Mouse (Mus musculus): ENCODE data around the gene Chst1. TPM values are rescaled to one million over a fixed set of nuclear protein-coding genes. Genes with fewer than 3 reads are reported as not detected.

Chst1 gene
- polyA plus RNA-seq (2014; fragmentation: Illumina TruSeq; extraction: RNeasy Lipid Tissue Mini Kit (QIAGEN cat#74804)), result 0.77 TPM

DNA sequence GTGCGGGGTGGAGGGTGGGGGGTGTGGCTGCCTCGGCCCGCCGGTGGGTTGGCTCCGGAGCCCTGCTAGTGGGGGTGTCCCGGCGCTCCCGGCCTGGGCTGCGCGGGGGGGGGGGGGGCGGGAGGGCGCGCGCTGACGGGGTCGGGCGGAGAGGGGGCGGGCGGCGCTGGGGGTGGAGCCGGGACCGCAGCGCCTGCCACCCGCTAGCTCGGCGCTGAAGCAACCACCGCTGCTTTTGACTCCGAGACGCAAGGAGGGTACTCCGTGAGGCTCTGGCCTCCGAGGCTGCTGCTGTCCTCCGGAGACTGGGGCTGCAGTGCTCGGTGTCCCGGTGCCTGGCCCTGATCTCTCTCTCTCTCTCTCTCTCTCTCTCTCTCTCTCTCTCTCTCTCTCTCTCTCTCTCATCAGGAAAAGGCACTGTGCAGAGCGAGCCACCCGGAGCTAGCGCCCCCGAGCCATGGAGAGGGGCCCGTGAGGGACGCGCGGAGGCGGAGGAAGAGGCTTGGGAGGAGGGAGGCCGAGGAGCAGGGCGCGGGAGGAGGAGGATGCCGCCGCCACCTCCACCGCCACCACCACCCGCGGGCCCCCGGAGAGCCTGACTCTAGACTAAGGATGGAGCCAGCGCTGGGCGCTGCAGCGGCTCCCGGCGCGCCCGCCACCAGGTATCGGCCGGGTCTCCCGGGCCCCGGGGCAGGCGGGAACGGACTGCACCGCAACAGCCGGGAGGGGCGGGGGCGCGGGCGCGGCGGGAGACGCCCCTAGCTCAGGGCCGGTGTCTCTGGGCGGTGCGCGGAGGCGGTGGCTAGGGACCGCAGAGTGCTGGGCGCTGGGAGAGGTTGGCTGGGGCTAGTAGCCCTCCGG lies at the start of gene Chst1:
TSS of gene Chst1 (plus strand) at position 221 of the 861 bp plus-strand sequence.

Other genes starting within 250 kb of the Chst1 start
- not detected for gene Pex16, start 225.0 kb upstream of the Chst1 start, polyA plus RNA-seq (2014; fragmentation: Illumina TruSeq; extraction: RNeasy Lipid Tissue Mini Kit (QIAGEN cat#74804))
- 1.3 TPM for gene Large2, start 224.8 kb upstream of the Chst1 start, polyA plus RNA-seq (2014; fragmentation: Illumina TruSeq; extraction: RNeasy Lipid Tissue Mini Kit (QIAGEN cat#74804))
- gene 1700029I15Rik, start 217.2 kb upstream of the Chst1 start, polyA plus RNA-seq (2014; fragmentation: Illumina TruSeq; extraction: RNeasy Lipid Tissue Mini Kit (QIAGEN cat#74804)), result not detected
- gene Mapk8ip1, start 198.4 kb upstream of the Chst1 start, polyA plus RNA-seq (2014; fragmentation: Illumina TruSeq; extraction: RNeasy Lipid Tissue Mini Kit (QIAGEN cat#74804)), result 1.6 TPM
- 4.7 TPM for gene Cry2, start 165.7 kb upstream of the Chst1 start, polyA plus RNA-seq (2014; fragmentation: Illumina TruSeq; extraction: RNeasy Lipid Tissue Mini Kit (QIAGEN cat#74804))
- 3.2 TPM for gene Slc35c1, start 139.2 kb upstream of the Chst1 start, polyA plus RNA-seq (2014; fragmentation: Illumina TruSeq; extraction: RNeasy Lipid Tissue Mini Kit (QIAGEN cat#74804))